Mouse (Mus musculus) MEL (cell line): ENCODE data around the gene Ddx21.
"Not testable (repeated sequence)": the region's sequence is repeated elsewhere in the genome, so short reads cannot be mapped to it uniquely, and the experiment has no call there.

ENCODE experiments used
- CHD1 ChIP-seq: IDR thresholded peaks from 2 replicates; pipeline ENCODE4 v1.6.1; 2012; ENCODE audit warnings: low read depth, mild to moderate bottlenecking, inconsistent platforms, low read length, improper control_type of control experiment
- CTCF ChIP-seq, 3 experiments: IDR thresholded peaks in 2 of 3; conservative IDR thresholded peaks in 1 of 3; 2 replicates each; pipeline ENCODE4 v1.5.1; 2011 to 2012; ENCODE audit warnings: low read length in 3 of 3, low read depth in 2 of 3, mild to moderate bottlenecking in 2 of 3, improper control_type of control experiment in 1 of 3, inconsistent platforms in 1 of 3, mixed read lengths in 1 of 3, moderate library complexity in 1 of 3; ENCODE audit not compliant: control insufficient read depth in 1 of 3, insufficient read depth in 1 of 3, poor library complexity in 1 of 3, severe bottlenecking in 1 of 3
- ELF1 ChIP-seq: IDR thresholded peaks from 2 replicates; pipeline ENCODE4 v1.6.1; 2014; ENCODE audit warnings: low read depth, mild to moderate bottlenecking, inconsistent platforms, low read length, improper control_type of control experiment, moderate library complexity
- EP300 ChIP-seq, 2 experiments: IDR thresholded peaks; 2 replicates each; pipeline ENCODE4 v1.6.1; 2011; ENCODE audit warnings: improper control_type of control experiment in 2 of 2, low read length in 2 of 2, low read depth in 1 of 2, mild to moderate bottlenecking in 1 of 2
- MAFK ChIP-seq: IDR thresholded peaks from 2 replicates; pipeline ENCODE4 v1.6.1; 2011; ENCODE audit warnings: low read depth, mild to moderate bottlenecking, low read length, improper control_type of control experiment, borderline replicate concordance
- MAX ChIP-seq: IDR thresholded peaks from 2 replicates; pipeline ENCODE4 v1.6.1; 2011; ENCODE audit warnings: low read length, improper control_type of control experiment
- NELFE ChIP-seq: IDR thresholded peaks from 2 replicates; pipeline ENCODE4 v1.6.1; 2011; ENCODE audit warnings: low read depth, low read length, improper control_type of control experiment
- POLR2A ChIP-seq, 2 experiments: IDR thresholded peaks; 2 replicates each; pipeline ENCODE4 v1.6.1; 2011 to 2012; ENCODE audit warnings: low read length in 2 of 2, mild to moderate bottlenecking in 2 of 2, control low read depth in 1 of 2, improper control_type of control experiment in 1 of 2, low read depth in 1 of 2, moderate library complexity in 1 of 2; ENCODE audit not compliant: control insufficient read depth in 1 of 2, insufficient read depth in 1 of 2, poor library complexity in 1 of 2
- SIN3A ChIP-seq: IDR thresholded peaks from 2 replicates; pipeline ENCODE4 v1.6.1; 2012; ENCODE audit warnings: low read length, improper control_type of control experiment, inconsistent platforms
- ZKSCAN1 ChIP-seq: IDR thresholded peaks from 2 replicates; pipeline ENCODE4 v1.6.1; 2012; ENCODE audit warnings: low read depth, mild to moderate bottlenecking, inconsistent platforms, low read length, improper control_type of control experiment, moderate library complexity
- ZMIZ1 ChIP-seq: IDR thresholded peaks from 2 replicates; pipeline ENCODE4 v1.6.1; 2012; ENCODE audit warnings: low read depth, mild to moderate bottlenecking, inconsistent platforms, low read length, improper control_type of control experiment, moderate library complexity

GRCm38 (mm10) chr10:62579129-62579528 lies 23.0 kb downstream of the Ddx21 start:
- not testable (repeated sequence) for TF ChIP-seq SIN3A; CTCF (IDR thresholded peaks at IDR 0.05 in 2 of 3, conservative IDR thresholded peaks at IDR 0.05 in 1 of 3; ENCODE audit: control insufficient read depth in 1 of 3, insufficient read depth in 1 of 3, low read depth in 2 of 3, low read length in 3 of 3, poor library complexity in 1 of 3, severe bottlenecking in 1 of 3); NELFE; MAFK; EP300 (IDR thresholded peaks at IDR 0.05; ENCODE audit: low read depth in 1 of 2, low read length in 2 of 2); MAX; CHD1; ELF1; ZKSCAN1
- TF ChIP-seq ZMIZ1 (peak; percentile 55; the same call in 1 of the 2 replicates), POLR2A (IDR thresholded peaks at IDR 0.05; ENCODE audit: control insufficient read depth in 1 of 2, insufficient read depth in 1 of 2, low read depth in 1 of 2, low read length in 2 of 2, poor library complexity in 1 of 2) (peak in 1 of 2 experiments; percentile 48; a peak in 2 of 4 replicates)
